Mouse (Mus musculus) embryonic fibroblast, embryonic 13.5 days (primary cell): ENCODE data around the gene Mlh3.

Experiments
- CTCF ChIP-seq: IDR thresholded peaks from 2 replicates; pipeline ENCODE4 v1.5.1; 2011; ENCODE audit warnings: mild to moderate bottlenecking, control low read depth, low read length, moderate library complexity, borderline replicate concordance; ENCODE audit not compliant: insufficient read depth
- POLR2A ChIP-seq: IDR thresholded peaks from 2 replicates; pipeline ENCODE4 v1.6.1; 2011; ENCODE audit warnings: low read depth, mild to moderate bottlenecking, control low read depth, low read length, moderate library complexity

- TF ChIP-seq POLR2A (no peak), CTCF (no peak)
These were observed 52.6 kb downstream of the Mlh3 start for GRCm38 (mm10) chr12:85217733-85218310.
